Mouse (Mus musculus) right cerebral cortex, postnatal 36 days (tissue): ENCODE data around the gene Mill1.
"Not testable (repeated sequence)": the region's sequence is repeated elsewhere in the genome, so short reads cannot be mapped to it uniquely, and the experiment has no call there.

Experiments used
- DNase-seq, 2 experiments: peaks; one replicate each; pipeline ENCODE4 v3.0.0; 2022; ENCODE audit warnings: low spot score in 2 of 2, mixed read lengths in 1 of 2

Mill1 gene

DNA sequence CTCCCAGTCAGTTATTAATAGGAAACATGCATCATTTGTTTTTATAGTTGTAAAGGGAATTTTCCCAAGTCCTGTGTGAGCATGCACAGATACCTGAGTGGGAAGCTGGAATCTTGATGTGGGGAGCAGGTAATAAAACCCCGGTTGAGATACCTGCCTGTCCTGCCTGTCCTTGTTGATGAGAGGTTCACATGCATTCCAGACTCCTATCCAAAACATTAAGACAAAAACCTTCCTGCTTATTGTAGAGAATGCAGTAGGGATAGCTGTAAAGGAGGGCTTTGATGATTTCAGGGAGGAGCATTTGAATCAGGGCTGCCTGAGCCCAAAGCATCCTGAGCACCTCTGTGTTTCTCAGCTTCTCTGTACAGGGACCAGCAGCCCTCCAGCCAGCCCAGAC is at the start of gene Mill1:
Gene Mill1 (plus strand): TSS at position 301 of the 400 bp plus-strand sequence.
- DNase-seq = no peak

DNA sequence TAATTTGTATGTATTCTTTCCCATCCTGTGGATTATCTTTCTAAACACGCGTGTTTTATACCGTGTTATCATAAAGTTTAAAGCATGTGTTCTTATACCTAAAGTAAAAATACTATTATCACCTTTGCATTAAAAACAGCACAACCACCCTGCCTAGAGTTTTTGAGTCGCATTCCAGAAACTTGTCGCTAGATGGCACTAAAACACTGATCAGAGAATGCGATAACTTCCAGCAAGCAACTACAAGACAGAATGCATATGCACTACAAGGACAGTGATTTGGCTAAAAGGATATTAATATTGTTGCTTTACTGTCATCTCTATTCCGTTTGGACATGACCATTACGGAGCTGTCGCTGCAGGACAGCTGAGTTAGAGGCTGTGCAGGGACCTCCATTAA is 34.2 kb upstream of the Mill1 start:
- DNase-seq = no peak

DNA sequence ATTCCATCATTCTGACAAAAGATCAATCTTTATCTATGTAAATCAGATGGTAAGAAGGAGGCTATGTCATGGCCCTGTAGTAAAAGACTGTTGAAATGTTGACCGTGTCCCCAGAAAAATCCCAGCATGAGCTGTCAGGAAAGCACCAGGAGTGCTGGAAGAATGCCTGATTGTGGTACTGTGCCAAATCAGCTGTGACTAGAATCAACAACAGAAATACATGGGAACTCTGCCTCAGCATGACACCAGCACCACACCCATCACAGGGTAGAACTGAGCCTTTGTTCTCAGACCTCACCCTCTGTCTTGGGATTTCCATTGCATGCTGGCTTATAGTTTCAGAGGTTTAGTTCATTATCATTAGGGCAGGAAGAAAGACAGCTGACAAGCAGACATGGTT is 30.4 kb upstream of the Mill1 start:
- DNase-seq = no peak

DNA sequence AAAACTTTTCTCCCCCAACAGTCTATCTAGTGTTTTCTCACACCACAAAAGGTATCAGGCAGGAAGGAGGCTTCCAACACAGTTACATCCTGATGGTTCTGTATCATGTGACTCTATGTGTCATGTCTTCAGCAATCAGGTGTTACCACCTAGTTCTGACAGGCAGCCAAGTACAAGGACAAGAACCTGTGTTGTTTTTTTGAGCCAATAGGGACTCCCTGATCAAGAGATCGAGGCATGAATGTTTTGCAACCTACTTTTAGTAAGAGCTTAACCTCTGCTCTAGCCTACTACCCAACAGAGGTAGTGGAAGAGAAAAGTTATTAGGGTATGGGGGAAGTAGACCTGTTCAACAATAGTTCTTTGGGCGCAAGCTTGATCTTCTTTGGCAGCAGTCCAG is 6.6 kb upstream of the Mill1 start:
- no peak for DNase-seq

DNA sequence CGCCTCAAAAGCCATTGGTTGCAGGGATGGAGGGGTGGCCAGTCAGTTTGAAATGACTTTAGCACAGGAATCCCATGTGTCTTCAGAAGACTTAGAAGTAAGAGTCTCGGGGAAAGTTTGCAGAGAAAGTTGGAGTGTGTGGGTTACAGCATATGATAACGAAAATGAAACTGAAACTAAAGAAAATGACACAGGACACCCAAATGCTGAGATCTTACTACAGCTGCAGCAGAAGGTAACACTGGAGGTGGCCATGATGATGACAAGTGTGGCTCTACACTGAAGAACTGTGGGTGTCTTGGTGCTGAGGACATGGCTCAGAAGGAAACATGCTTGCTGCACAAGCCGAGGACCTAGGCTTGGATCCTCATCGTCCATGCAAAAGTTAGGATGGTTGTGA is 3.9 kb upstream of the Mill1 start:
- DNase-seq = no peak

DNA sequence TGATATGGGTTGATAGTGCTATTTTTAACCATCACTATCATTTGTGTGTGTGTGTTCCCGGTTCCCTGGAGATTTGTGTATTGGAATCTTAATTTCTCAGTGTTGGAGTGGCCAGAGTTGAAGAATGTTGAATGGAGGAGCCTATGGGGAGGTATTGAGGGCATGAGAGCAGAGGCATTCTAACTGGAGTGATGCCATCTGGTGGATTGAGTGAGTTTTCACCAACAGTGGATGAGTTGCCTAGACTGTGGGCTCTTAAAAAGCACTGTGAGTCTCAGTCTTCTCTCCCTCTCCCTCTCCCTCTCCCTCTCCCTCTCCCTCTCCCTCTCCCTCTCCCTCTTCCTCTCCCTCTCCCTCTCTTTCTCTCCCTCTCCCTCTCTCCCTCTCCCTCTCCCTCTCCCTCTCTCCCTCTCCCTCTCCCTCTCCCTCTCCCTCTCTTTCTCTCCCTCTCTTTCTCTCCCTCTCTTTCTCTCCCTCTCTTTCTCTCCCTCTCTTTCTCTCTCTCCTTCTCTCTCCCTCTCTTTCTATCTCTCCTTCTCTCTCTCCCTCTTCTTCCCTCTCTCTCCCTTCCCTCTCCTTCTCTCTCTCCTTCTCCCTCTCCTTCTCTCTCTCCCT is 1.1 kb upstream of the Mill1 start:
- not testable (repeated sequence) for DNase-seq

DNA sequence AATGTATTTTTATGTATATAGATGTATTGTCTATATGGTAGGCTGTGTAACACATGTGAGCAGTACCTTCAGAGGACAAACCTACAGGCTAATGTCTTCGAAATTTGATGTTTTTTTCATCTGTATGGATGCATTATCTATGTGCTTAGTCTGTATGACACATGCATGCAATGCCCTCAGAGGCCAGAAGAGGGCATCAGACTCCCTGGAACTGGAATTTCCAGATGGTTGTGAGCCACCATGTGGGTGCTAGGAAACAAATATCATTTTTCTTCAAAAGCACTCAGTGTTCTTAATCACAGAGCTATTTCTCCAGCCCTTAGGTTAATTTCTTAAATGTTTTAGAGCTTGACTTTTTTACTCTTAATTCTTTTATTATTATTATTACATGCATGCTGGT is 15.1 kb downstream of the Mill1 start:
- no peak for DNase-seq

DNA sequence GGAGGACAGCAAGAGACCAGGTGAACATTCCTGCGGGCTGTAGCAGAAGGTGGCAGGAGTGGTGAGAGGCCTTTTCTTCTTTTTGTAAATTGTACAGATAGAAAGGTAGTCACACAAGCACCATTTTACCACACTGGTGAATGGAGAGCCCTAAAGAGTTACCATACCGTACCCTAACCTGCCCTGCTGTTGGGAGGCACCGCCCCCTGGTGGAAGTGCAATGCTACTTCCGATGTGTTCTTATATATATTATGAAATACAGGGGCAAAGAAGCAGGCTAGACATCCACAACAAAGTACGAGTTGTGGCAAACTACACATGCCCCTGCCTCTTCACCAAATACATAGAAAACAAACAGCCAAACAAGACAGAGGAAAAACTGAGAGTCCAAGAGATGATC is 19.9 kb downstream of the Mill1 start:
- DNase-seq = no peak
